Mouse (Mus musculus) left cerebral cortex, postnatal 4 days (tissue): Measurements from ENCODE around the gene Casz1. TPM values are rescaled to one million over a fixed set of nuclear protein-coding genes. Genes with fewer than 3 reads are reported as not detected.

Experiments used
- DNase-seq: peaks from one replicate; pipeline ENCODE4 v3.0.0-alpha.2; 2022
- intact Hi-C: fragments of 180-260 bp; cut with DNase I; formaldehyde crosslinking; loops from one replicate; pipeline ENCODE4 v1.15.1; 2025
- total RNA-seq, 2 experiments: library from RNA; stranded (reverse); gene quantifications; 2 replicates each; pipeline ENCODE4 v1.2.3; 2021

Gene Casz1
- total RNA-seq, 2 experiments from 2014 or later = 1.1 to 2.4 TPM

DNA sequence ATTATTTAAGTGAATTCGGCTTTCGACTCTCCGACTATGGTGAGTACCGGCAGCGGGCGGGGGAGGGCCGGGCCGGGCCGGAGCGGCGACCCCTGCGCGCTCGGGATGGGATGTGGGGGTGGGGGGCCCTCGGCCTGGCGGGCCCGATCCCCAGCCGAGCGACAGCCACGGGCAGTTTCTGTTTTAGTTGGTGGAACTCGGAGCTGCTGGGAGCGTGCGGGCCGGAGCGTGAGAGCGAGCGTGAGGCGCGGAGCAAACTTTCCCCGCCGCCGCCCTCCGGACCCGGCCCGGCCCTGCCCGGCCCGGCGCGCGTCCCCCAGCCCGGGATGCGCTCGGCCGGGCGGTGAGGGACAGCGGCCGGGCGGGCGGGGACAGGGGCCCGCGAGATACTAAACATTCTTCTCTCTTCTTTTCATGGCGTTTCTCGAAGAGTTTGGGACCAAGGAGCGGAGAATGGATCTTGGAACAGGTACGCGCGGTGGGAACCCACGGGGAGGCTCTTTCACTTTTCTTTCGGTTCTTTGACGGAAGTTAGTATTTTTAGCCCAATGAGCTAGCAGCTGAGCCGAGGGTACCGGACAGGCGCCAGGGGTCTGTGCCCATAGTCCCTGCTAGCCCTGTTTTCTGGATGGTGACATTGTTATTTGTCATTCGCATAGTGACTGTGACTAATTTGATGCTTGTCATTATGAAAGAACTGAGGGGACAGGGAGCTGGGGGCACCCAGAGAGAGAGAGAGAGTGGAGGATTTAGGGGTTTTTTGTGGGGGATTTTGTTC is 97.2 kb downstream of the Casz1 start:
- intact Hi-C loops = no loop called here
- no peak for DNase-seq

DNA sequence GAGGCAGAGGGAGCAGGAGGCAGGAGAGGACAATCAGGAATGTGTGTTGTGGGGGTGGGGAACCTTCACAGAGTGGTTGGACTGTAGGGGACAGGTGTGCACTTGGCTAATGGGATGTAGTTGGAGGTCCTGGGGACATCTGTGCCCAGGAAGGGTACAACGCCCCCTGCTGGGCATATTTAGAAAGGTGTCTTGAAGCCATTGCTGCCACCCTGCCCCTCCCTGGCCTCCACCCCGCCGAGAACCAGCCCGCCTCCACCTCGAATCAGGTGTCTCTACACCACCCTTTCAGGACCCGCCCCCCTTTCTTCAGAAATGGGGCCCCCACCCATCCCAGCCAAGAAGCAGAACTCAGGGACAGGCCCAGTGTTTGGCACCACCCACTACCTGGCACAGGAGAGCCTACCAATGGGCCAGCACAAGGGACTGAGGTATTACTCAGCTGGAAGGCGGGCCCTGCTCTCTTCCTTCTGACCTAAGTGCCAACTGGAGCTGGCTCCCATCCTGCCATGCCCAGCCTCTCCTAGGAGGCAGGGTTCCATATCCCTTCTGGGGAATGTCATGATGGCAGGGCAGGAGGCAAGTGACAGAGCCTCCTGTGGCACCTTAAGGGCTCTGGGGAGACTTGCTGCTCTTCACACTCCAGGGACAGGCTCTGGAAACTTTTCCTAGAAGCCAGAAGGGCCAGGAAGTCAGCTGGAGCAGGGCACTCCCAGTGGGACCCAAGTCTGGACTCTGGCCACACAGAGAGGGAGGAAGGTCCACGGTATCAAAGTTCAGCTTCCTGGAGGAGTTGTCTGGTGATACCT is 98.9 kb downstream of the Casz1 start:
- DNase-seq = no peak
- intact Hi-C loops = no loop called here

DNA sequence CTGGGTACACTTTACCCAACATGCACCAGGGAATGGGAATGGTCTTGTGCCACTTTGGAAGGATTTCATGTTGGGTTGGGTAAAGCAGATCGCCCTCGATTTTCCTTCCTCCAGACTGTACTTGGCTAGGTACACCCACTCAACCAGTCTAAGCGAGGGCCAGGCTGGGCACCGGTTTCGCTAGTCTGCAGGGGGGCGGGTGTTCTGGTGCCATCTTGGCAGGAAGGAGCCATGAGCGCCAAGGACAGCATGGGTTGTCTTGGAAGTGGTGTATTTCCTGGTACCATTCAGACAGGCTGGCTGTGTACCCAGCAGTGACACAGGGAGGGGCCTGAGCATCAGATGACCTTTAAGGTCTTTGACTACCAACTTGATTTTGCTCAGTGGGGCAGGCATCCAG is 101.1 kb downstream of the Casz1 start:
- DNase-seq = no peak
- intact Hi-C loops = no loop called here

DNA sequence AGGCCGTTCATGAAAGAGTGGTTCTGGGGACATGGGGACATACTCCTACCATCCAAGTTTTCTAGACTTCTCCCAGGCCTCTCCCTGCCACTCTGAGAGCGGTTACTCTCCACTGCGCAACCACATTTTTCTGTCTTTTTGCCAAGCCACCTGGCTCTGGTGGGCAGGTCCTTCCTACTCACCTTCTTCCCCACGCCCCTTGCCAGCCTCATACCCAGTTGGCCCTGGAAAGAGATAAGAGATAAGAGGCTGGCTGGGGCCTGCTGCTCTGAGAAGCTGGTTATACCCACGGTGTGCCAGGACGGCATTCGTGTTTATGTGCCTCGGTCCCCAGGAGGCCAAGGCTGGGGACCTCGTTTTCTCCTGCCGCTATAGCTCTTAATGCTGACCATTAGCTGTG is 102.6 kb downstream of the Casz1 start:
- intact Hi-C loops = no loop called here
- no peak for DNase-seq

DNA sequence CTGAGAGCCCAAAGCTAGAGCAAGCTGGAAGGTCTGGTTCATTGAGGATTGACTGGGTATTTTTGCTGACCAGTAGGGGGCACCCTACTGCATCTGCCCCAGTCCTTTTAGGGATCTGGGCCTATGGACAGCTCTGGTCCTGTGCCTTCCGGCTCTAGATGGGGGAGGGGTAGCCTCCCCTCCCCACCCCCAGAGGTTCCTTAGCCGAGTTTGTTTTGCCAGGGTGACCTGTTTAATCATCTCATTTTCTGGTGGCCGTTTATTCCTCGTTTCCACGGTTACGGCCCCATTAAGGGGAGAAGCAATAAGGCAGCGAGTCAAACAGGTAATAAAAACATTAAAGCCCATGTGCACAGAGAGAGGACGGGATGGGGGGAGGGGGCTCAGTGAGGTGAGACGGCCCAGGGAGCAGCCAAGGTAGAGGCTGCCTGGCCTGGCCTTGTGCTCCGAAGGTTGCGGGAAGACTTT is 104.0 kb downstream of the Casz1 start:
- no peak for DNase-seq
- intact Hi-C loops = no loop called here

GRCm38 (mm10) chr4:148908760-148909510 is 104.7 kb downstream of the Casz1 start:
- no peak for DNase-seq
- intact Hi-C loops = no loop called here

DNA sequence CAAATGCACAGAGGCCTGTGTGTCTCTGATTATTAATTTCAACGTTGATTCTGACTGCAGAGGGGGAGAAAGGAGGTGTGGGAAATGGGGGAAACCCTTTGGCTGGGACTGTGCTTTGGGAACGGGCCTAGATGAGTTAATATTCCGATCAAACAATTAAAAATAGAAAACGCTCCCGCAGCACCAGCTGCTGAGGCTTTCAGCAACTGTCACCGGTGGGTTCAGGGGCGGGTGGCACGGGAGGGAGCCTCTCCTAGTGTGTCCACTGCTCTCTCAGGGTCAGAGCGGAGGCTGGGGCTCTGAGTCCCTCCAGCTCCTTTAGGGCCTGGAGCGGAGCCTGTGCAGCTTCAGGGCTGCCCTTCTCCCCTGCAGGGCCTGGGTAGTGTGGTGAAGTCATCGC is 105.3 kb downstream of the Casz1 start:
- intact Hi-C loops = no loop called here
- DNase-seq = no peak

DNA sequence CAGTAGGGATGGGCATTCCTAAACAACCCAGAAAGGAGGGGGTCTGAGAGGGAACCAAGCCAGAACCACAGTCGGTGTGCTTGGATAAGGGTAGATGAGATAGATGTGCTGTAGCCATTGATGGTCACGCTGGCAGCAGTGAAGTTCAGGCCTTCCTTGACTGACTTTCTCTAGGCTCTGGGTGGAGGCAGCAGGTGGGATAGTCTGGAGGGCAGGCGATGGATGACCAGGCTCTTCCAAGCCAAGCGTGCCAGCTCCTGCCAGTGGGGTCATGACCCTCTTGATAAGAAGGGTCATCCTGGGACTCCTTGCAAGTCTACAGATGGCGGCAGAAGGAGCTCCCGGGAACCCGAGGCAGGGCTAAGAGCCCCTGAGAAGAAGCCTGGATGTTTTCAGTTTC is 107.9 kb downstream of the Casz1 start:
- DNase-seq = no peak
- intact Hi-C loops = no loop called here

- DNase-seq = no peak
These were observed 108.8 kb downstream of the Casz1 start for GRCm38 (mm10) chr4:148912826-148913590.

DNA sequence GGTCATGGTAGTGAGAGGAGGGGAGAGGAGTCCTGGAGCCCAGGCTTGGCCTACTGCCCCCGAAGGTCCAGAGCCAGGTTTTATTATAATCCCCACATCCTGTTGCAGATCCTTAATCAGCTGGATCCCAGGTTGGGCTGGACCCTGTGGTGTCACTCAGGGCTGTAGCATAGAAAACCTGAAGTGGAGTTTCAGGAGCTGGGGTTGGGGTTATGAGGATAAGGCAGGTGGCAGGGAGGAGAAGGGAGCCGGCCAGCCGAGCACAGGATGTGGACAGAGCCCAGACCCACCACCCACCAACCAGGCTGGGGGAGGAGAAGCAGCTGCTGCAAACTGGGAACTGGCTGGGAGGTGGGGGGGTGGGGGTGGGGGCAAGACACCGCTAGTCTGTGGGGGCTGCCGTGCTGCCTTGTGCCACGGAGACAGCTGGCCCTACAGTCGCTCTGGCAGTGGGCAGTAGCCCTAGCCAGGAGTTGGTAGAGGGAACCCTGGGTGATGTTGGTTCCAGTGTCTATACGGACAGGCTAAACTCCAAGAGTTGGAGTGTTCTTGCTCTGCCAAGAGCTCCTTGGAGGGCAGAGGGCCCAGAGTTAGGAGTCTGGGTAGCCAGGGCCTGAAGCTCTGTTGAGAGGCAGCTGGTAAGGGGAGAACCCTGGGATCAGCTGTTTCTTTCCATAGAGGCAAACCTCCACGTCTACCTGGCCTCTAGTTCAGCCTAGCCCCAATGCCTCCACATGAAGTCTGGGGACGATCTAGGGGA is 110.8 kb downstream of the Casz1 start:
- intact Hi-C loops = no loop called here
- DNase-seq = peak; percentile 92

More at GRCm38 (mm10) chr4:148912826-148913590, 108.8 kb downstream of the Casz1 start:
- intact Hi-C loops = no loop called here

- intact Hi-C loops = no loop called here
- DNase-seq = no peak
These were observed 111.6 kb downstream of the Casz1 start for GRCm38 (mm10) chr4:148915849-148916248.

- intact Hi-C loops = no loop called here
- no peak for DNase-seq
These were observed 114.6 kb downstream of the Casz1 start for GRCm38 (mm10) chr4:148918707-148919447.

- DNase-seq = no peak
- intact Hi-C loops = no loop called here
These were observed 116.4 kb downstream of the Casz1 start for GRCm38 (mm10) chr4:148920610-148921009.

DNA sequence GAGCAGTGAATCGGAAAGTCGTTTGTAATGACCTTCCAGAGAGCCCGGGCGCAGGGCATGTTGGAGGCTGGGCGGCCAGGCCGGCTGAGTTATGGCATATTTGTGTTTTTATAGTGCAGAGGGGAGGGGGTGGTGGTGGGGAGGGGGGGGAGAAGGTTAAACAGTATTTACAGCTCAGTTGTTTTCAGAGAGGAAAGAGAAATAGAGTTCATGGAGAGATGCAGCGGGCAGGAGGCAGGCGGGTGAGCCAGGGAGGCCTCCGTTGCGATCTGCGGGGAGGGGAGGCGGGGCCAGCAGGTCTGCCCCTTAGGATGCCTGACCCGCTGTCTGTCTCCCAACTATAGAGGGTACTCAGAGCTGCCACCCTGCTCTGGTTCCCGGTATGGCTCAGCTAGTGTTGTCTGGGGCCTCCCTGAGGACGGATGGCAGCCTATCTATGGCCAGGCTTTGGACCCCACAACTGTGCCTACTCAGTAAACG is 118.0 kb downstream of the Casz1 start:
- intact Hi-C loops = no loop called here
- no peak for DNase-seq

DNA sequence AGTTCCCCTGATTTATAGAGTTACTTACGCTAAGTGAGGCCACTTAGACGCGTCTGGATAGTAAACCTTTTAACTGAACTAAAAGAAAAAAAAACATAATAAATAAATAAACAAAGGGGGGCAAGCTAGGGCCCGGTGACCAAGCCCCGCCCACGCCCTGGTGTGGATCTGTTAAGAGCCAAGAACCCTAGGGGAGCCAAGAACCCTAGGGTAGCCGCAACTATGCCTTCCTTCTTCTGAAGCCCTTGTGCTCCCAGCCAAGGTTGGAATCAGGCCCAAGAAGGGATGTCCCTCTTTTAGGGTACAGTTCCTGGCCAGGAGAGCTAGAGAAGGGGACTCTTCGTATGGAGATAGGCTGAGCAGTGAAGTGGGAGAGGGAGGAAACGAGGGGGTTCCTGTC is 119.2 kb downstream of the Casz1 start:
- DNase-seq = no peak
- intact Hi-C loops = no loop called here

DNA sequence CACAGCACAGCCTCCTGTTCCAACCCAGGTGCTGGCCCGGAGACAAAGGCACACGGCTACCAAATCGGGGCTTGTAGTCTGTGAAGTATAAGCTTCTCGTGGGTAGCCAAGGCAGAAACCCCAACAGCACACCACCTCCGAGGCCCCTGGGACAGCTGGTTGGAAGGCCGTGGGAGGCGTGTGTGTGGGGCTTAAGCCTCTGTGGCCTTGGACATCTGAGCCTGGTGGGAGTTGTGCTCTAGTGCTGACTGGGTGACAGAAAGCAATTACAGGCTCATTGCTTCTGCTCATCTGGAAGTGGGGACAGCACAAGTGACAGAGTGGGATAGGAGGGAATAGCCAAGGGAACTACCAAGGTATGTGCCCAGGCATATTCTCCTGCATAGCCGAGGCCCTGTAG is 119.7 kb downstream of the Casz1 start:
- DNase-seq = no peak
- intact Hi-C loops = no loop called here

DNA sequence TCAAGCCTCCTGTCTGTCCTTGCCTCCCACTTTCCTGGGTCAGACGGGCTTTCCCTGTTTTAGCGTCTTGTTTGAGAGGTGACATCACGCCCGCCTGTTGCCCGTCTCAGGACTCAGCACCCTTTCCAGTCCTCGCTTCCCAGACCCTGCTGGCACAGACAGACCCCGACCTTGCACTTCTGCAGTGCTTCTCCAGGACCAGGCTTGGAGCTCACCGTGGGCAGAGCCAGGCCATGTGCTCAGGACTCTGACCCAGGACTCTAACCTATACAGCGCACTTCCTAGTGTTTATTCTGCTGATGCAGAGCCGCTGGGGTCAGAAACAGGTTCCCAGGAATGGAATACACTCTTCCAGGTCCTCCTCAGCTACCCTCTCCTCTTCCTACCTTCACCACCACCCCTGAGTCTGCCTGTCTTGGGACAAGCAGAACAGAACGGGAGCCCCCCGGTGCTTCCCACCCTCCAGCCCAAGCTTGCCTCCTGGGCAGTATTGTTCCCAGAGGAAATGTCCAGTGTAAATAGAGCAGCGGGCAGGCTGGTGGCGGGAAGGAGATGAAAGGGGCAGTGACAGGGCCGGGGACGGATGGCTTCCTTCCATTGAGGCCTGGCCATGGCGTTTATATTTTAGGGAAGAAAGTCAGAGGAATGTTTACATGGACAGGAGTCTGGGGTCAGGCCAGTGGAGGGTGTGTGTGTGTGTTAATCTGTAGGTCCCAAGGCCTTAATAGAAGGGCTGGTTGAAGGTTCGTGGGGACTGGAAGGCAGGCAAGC is 121.5 kb downstream of the Casz1 start:
- DNase-seq = no peak
- intact Hi-C loops = no loop called here

DNA sequence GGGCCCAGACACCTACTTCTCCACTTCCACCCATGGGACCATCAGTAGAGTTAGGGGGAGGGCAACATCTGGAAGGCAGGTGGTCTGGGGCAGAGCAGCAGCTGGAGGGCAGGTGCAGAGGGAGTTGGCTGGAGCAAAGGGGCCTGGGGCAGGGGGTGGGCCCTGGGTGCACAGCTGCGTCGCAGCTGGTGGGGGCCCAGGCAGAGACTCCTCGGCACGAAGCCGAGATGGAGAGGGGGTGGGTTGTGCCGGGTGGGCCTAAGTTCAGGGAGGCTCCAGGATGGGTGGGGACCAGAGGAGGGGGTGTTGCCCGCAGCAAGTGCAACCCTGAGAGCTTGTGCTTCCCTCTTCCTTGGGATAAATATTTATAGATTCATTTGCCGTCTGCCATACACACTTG is 122.2 kb downstream of the Casz1 start:
- DNase-seq = no peak
- intact Hi-C loops = no loop called here
